Mouse (Mus musculus): Measurements from ENCODE around the gene Pcmt1.

Pcmt1 gene

DNA sequence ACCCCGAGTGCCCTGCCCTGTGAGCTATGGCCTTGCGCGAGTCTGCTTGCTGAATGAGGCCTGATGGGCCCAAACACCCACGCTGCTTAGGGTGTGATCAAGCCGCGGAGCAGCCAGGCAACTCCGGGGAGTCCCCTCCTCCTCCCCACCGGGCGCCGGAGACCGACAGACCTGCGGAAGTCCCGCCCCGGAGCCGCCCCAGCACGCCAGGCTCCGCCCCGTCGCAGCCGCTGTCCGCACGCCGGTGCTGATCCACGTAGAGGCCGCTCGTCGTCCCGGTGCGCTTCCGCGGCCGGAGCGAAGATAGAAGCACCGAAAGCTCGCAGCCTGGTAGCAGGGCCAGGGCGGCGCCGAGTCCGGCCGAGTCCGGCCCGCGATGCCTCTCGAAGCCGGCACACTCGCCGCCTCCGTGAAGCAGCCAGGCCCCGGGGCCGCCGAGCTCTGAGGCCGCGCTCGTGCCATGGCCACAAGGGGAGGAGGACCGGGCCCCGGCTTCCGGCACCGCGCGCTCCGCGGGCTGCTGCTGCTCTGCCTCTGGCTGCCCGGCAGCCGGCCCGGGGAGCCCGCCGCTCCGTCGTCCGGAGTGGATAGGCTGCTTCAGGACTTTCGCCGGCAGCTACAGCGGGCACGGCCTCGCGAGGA, 91.2 kb downstream of the Pcmt1 start, which contains the start of gene Lrp11:
Lrp11 (plus strand) TSS at position 209 of the 642 bp plus-strand sequence.
- peak; percentile 96 for DNase-seq (ENCODE audit: low spot score)

DNA sequence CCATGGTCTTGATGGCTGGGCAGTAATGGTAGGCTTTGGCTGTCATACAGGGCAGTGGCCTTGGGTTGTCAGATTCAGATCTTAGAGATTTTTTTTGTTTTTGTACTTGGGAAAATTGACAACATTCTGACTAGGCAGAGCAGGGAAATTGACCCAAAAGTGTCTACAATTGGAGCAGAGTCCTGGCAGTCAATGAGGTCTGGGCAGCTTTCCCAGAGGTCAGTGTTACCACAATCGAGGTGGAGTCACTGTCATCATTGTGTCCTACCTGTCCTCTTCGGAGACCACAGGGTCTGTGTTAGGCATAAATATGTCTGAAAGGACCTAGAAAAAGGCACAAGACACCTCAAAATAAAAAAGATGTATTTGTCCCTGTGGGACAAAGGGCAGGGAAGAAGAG, 94.2 kb downstream of the Pcmt1 start:
- DNase-seq (ENCODE audit: low spot score): no peak

DNA sequence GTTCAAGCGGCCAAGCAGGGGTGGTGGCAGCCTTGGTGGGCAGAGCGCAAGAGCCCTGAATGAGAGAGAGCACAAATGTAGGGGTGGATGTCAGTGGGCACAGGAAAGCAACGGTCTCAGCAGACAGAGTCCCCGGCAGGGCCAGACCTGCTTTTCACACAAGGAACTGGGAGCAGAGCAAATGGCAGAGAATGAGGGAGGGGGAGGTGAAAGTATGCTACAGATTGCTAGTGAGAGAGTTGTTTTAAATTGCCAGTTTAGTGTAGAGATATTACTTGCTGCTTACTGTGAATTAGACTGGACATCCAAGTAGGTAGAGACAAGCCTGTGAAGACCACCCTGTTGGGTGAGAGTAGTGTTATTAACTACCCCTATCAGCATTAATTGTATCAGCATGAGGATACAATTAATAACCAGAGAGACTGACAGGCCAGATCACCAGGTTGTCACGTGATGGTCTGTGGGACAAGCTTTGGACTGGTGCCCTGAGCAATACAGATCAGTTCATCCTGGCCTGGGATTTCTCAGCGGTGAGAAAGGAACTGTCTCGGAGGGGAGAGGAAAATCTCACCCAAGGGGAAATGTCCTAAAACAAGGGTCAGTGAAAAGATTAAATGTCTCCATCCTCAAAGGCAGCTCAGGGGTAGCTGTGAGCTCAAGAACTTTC, 97.9 kb downstream of the Pcmt1 start:
- no peak for DNase-seq (ENCODE audit: low spot score)

GRCm38 (mm10) chr10:7582157-7582890, 98.6 kb downstream of the Pcmt1 start:
- DNase-seq (ENCODE audit: low spot score): no peak

GRCm38 (mm10) chr10:7581401-7581800, 99.5 kb downstream of the Pcmt1 start:
- DNase-seq (ENCODE audit: low spot score): no peak
